Mouse (Mus musculus): Measurements from ENCODE around the gene Foxs1.
A peak's percentile ranks its signal among the peaks of the same experiment; 100 is the strongest.

DNA sequence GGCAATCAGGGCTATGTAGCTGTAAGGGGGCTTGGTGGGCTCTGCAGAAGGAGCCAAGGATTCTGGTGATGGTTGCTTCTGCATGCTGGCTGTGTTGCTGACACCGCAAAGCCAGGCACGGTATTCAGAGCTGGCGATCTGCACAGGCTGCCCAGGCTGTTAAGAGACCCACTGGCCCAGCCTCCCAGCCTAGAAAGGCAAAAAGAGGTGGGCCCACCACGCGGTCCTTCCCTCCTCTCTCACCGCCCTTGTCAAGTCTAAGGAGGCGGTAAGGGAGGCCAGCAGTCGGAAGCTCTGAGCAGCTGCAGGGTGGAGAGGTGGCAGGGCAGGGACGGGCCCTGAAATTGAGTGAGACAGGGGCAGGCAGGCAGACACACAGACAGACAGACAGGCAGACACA, at the start of gene Foxs1:
- no peak for TF ChIP-seq CTCF (IDR thresholded peaks at IDR 0.05)
- TF ChIP-seq EP300 (IDR thresholded peaks at IDR 0.05; ENCODE audit: insufficient read depth, low read depth, low read length) = no peak
- TF ChIP-seq POLR2A (IDR thresholded peaks at IDR 0.05; ENCODE audit: insufficient read depth, low read depth, low read length) = peak; percentile 64; the same call in 1 of the 2 replicates
